Mouse (Mus musculus) retina, adult 2 months (tissue): ENCODE data around the gene Gramd1b.

Experiments
- DNase-seq: peaks from one replicate; pipeline ENCODE4 v3.0.0-alpha.2; 2012; ENCODE audit warnings: low read depth, low spot score

The Gramd1b gene

DNA sequence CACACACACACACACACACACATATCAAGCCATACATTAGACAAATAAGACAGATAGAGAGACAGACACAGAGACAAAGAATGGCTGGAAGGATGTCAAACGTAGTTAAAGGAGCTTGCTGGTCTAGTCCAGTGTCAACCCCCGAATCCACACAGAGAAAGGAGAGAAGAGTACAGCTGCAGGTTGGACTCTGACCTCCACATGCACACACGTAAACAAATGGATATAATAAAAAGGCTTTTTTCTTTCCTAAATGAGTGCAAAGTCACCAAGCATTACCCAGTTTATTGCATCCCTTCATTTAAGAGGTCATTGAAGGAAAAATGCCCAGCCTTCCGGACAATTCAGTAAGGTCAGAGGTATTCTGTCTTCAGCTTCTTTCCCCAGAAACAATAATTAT is 161.0 kb downstream of the Gramd1b start:
- DNase-seq, result no peak

DNA sequence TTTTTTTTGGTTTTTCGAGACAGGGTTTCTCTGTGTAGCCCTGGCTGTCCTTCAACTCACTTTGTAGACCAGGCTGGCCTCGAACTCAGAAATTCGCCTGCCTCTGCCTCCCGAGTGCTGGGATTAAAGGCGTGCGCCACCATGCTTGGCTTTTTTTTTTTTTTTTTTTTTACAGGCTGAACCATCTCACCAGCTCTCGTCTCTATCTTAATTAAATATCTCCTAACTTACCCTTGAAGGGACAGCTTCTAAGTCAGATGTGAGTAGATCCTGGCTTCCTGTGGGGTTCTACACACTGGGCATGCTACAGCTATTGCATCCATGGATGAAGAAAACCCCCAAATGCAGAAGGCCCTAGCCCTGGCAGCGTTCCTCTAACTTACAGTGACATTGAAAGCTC is 164.4 kb downstream of the Gramd1b start:
- no peak for DNase-seq

DNA sequence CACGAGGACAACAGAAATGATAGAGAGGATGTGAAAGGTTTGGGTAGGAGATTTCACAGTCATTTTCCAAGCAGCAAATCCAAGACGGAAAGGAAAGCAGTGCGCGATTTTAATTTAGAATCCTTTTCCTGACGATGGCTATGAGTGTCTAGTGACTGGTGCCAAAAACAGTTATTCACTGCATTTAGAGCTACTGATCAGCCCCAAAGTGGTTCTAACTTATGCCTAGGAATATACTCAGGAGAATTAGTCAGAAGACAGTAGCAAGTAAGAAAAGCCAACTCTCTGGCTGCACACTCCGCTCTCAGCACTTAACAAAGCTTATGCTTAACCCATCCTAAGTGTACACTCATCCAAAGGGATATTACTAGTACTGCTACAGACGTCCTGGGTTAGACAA is 166.9 kb downstream of the Gramd1b start:
- DNase-seq, result no peak

DNA sequence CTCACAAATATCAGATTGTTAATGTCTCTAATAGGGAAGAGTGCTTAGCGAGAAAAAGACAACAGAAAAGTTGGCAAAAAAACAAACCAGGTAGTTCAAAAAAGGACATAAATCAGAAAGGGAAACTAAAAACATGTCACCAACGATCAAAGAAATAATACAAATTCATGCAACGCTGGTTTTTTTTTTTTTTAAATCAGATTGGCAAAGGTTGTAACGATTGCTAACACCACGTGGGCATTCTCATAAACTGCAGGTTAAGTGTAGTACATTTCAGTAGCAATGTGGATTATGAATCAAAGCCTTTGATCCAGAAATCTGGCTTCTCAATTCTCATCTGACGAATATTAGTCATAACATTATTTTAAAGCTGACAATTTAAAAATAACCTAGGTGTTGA is 169.2 kb downstream of the Gramd1b start:
- DNase-seq, result no peak

DNA sequence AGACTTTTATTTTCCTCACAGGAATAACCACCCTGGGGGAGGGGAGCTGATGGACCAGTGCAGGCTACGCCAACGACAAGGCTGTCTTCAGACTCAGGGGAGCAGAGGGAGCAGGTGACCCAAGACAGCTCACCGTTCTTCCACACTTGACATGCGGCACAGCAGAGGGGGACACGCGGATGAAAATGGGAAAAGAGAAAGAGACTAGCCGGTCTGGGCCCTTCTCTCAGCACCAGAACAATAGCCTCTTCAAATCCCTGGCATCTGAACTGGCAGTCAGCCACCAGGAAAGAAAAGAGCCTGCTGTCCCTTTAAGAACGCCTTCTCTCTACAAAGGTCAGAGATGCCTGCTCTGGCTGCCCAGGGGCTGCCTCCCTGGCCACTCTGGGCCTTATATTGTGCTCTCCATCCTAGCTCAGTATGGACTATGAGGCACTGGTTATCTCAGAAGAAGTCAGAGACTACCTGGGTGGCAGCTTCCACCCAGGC is 172.7 kb downstream of the Gramd1b start:
- DNase-seq, result no peak

DNA sequence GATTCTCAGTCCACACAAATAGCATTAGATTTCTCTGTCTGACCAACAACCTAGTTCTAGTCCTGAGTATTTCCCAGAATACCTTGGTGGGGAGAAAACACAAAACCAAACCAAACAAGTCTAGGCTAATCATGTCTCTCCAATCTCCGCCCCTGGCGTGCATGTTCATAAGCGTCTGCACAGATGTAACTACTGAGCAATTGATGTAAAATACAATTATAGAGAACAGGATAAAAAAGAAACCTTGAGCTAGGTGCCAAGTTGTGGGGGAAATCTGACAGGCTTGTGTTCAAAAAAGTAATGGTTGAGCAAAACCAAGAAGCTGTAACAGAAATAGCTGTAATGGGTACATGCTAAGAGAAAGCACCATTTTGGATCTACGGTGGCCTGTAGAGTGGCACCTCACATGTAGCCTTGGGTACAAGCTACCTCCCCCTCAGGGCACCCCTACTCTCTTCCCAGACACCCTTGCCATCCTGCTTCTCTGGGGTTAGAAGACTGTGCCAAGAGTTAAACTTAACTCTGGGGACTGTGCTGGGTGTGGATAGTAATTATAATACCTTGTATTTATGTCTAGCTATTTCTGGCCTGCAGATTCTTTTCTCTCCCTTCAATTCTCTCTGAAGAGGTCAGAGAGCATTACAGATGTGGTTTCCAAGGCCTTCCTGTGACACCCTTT is 174.3 kb downstream of the Gramd1b start:
- DNase-seq, result no peak

DNA sequence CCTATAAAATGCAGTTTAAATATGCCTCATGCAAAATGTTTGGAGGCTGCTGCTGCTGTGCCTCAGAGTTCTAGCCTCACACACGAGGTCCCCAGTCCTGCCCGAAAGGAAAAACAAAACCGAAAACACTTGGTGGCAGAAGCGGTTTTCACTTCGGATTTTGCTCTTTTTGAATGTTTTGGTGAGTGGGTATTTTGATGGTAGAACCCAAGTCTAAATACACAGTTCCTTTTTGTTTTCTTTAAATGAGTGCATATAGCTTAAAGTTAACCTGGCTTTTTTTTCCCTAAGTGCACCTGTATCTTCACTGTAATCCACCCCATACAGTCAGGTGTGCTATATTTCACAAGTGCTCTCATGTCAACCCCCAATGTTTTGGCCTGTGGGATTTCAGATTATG is 174.8 kb downstream of the Gramd1b start:
- DNase-seq, result no peak

DNA sequence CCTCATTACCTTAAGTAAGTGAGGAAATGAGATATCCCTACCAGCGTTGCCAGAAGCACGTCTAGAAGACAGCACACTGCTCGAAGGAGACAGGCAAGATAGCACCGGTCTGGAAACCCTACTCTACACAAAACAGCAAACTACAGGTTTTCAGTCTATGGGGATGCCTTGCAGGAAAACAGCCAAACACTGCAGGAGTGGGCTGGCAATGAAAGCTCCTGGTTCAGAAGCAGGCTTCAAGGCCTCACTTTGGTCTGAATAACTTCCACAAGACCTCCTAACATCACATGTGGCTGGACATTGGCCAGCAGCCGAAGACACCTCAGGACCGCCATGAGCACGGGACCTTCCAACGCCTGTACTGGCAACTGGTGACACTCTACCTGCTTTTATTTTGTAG is 175.8 kb downstream of the Gramd1b start:
- no peak for DNase-seq

DNA sequence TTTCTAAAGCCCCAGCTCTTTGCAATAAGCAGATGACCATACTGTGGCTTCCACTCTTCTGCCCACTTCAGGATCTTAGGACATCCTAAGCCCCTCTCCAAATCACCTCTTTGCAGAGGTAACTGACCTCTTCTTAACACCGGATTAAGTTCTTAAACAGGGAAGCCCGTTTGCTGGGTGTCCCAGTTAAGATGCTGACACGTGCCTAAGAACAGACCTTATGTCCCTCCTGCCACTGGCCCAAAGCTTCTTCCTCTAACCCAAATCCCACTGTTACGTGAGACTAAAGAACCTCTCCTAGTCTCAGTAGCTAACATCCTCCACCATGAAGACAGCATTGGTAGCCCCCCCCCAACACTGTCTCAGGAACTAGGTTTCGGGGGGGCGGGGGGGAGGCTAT is 177.6 kb downstream of the Gramd1b start:
- DNase-seq, result peak; percentile 83

DNA sequence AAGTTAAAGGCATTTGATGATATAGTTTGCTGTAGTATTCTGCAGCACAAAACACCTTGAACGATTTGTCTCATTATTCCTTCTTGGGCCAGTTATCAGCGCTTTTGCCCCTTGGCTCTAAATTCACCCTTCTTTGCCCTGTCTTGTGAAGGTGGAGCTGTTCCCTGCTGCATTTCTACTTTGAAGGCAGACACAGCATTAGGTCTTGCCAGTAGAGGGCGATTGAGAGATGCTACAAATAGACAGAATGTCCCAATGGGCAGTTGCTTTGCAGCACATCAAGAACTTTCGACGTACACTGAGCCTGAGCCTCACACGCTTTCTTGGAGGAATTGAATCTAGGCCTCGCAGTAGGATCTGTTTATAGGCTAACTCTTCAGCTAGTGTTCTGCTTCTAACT is 180.5 kb downstream of the Gramd1b start:
- peak; percentile 68 for DNase-seq

DNA sequence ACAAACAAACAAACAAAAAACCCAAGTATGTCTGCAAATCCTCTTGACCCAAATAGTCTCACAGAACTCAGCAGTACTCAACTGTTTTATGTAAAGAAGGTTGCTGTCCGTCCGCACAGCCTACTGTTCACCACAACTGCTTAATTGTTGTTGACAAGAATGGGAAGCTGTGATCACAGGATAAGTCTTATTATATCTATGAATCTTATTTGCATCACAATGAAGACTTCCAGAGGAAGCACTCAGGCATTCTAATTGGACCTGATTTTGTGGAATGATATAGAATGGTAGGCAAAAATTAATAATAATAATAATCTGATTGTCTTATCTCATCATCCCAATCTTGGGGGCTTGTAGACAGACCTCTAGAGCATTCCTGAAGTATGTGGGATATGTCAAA is 181.1 kb downstream of the Gramd1b start:
- DNase-seq, result no peak

DNA sequence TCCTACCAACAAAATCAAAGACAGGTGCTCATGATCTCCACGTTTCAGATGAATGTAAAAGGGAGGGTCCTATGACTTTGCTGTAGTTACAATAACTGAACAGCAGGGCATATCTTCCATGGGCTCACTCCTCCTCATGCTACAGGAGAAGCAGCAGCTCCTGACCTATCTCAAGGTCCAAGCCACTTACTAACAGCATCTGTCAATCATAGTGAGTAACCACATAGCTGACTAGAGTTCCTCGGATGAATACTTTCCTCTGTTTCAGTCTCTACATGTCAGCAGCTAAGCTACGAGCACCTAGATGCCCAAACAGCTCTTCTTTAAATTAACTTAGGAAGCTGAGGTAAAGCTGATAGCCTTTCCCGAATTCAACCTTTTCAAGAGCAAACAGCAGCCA is 181.6 kb downstream of the Gramd1b start:
- DNase-seq, result no peak

DNA sequence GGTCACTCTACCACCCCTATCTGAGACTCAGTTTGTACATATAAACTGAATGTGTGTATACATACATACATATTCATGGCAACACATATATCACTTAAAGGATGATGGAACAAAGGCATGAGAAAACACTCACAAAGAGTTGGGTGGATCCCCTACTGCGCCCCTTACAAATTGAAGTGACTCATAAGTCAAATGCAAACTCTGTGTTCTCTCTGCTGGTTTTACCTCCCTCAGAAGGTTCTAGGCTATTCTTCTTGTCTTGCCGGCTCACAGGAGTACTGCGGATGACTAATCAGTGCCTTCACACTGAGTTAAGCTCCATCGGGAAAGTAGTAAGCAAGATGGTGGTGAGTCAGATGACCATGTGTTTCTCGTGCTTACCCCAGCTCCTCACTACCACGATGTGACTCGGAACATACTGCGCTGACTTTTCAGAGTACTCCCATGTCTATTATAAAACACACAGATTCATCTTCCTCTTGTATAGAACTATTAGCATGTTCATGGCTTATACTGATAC is 182.4 kb downstream of the Gramd1b start:
- DNase-seq, result no peak

DNA sequence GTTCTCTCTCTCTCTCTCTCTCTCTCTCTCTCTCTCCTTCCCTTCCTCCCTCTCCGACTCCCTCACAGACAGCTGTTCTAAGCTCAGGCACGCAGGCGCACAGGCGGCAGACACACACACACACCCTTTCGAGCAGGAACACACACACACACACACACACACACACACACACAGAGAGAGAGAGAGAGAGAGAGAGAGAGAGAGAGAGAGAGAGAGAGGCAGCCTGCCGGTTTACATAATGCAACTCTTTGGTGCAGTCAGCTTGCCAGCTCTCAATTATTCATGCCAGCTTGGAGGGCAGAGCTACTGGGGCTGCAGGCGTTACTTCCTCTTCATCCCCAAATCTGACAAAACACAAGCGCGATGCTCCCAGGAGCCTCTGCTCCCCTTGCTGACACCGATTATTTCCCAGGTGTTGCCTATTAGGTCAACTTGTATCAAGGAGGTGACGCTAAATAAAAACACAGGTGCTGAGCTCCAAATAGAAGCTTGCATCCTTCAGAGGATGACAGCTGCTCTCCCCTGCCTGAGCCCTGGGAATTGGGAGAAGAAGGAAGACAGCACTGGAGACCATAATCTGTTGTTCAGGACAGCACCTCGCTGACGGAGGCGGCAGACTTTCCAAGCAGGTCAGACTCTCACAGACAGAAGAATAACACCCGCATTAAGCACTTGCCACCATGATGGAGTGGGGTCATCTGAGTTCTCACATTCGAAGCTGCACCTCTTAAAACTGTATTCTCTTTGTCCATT is 184.8 kb downstream of the Gramd1b start:
- DNase-seq, result no peak

DNA sequence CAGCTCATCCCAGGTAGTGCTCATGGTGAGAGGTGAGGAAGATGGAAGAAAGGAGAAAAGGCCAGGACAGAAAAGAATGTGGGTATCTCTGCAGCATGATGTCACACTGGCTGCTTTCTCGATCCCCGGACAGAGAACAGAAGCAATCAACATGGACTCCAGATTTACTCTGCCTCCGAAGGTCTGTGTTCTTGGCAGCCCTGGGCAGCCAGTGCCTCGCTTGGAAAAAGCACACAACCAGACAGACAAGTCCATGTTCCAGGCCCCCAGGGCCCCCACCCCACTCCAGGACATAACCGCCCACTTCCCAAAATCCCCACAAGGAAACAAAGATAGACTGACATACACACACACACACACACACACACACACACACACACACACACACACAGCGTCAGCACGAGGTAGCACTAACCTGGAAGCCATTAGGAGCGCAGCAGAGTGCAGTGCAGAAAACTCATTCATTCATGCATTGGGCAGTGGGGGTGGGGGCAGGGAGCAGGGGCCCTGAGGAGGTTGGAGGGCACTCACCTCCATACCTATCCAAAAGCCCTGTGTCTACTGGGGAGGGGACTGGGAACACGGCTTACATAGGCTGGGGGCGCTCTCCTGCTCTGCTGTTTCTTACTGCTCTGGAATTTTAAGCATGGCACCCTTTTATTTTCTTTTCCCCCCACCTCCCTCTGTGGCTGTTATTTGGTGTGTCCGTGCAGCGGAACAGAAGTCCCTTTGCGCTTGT is 185.5 kb downstream of the Gramd1b start:
- no peak for DNase-seq

DNA sequence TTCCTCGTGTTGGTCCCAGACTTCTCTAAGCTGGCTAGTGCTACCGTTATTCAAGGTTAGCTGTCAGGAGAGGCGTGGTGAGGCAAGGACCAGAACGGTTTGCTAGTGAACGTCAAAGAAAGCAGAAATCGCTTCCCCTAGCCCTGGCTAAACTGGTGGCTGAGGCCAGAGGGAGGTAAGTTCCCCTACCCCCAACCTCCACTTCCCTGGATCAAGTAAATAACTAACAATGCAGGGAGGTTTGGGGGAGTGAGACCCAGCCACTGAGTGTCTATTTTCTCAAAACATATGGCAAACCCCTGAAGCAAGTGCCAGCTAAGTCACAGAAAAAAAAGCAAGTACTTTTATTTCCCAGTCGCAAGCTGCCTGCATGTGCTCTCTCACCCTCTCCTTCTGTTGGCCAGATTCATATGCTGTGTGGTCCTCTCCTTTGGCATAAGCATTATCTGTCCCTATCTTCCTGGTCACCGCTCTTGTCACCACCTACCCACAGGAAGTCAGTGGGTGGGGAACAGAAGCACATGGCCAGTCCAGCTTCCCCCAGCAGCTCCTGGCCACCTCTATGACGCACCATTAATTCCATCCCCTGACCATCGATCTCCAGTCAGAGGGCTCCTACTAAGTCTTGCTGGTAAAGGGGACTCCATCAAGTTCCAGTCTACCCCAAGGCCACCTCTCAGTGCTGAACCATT is 186.2 kb downstream of the Gramd1b start:
- DNase-seq, result no peak

DNA sequence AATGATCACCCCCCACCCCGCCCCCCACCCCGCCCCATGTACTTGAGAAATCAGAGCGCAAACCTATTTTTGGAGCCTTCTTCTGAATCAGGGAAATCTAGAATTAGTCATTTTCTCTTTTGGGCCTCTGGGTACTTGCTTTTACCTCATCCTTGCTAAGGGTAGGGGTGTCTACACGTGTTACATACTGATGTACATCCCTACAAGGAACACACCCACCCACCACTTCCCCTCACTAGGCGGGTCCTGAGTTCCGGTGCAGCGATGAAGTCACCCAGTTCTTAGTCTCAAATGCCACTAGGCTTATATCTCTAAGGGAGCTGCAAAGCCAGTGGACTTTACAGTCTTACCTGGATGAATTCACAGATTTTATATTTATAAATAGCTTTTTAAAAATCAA is 187.4 kb downstream of the Gramd1b start:
- DNase-seq, result no peak

DNA sequence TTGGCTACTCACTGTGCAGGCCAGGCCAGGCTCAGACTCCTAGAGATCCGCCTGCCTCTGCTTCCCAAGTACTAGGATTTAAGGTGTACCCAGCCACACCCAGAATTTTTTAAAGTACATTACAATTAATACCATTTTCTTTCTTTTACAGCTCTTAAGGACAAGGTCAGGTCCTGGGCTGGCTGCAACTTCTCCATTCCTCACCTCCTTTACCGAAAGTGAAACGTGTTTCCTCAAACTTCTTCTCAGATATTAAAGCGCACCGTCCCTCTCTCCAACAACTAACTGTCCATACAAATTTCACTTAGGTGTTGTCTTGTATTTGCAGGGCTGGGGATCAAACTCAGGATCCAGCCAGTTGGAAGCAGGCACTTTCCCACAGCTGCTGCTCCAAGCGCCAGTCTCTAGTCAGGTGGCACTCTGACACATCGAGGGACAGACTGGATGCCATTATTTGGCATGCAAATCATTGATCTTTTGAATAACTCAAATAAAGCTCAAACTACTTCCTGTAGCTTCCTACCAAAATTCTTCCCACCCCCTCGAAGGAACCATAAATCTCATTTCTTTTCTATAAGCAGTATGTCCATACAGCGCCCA is 188.0 kb downstream of the Gramd1b start:
- no peak for DNase-seq

DNA sequence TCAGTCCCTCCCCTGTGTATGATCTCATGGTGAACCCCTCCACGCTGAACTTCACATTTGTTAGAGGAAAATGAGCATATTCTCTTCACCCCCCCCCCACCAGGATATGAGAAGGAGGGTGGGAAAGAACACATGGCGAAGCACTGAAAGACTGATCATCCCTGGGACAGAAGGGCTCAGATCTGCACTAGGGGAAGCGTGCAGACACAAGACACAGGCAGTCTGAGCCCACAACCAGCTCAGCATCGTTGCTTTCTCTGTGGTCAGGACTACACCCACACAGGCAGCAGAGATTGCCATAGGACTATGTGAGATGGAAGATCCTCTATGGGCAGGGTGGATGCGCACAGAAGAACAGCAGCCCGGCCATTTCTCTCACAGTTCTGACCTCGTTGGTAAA is 189.1 kb downstream of the Gramd1b start:
- no peak for DNase-seq

DNA sequence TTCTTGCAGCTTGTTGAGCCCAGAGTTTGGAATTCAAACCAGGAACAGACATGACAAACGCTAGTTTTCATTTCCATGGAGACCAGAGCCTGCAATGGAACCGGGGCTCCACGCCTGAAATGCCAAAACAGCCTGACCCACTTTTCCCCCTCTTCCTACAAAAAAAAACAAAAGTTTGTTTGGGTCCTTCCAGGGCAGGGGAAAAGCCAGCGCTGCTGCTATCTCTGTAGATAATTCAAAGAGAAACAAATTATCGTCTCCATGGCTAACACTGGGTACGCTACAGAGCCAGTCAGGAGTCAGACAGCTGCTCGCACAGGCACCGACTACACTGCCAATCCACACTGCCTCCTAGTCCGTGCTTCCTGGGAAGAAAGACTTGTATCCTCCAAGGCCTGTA is 191.6 kb downstream of the Gramd1b start:
- no peak for DNase-seq

DNA sequence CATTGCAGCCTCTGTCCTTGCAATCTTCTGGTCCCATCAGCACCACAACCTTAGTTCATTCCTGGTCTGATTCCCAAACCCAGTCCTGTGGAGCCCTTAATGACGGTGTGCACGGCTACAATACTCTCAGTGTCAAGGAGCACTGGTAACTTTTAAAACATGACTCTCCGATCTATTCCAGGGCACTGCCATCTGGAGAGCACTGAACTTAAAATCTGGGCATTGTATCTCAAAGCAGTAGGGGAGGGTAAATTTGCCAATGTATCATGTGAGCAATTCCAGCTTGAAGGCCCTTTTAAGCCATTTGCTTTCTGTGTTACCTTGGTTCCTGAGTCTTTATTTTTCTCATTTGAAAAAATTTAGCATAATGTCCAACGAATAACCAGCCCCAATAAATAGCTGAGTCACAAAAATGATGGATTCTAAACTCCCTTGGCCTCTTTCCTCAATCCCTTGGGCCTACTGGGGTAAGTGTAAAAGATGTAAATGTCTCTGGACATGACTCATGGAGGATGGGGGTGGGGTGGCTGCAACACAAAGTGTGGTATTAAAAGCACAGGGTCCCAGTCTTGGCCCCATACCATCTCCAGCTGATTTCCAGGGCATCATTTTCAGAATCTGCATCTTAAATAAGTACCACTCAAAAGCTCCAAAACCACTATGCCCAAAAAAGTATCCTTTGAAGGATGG is 193.9 kb downstream of the Gramd1b start:
- DNase-seq, result no peak
